Mouse (Mus musculus): ENCODE results near the gene Clps. TPM values are rescaled to one million over a fixed set of nuclear protein-coding genes. Genes with fewer than 3 reads are reported as not detected.

Gene Clps
- total and polyA plus RNA-seq, 3 experiments = not detected

- in situ Hi-C loops (cut with MboI; ENCODE audit: low pct_ligation_motif_present, low pct_unique_long_range_greater_than_20kb, low sequenced_read_pairs) (no loop called here), dilution Hi-C loops (cut with MboI; ENCODE audit: extremely low pct_ligation_motif_present, extremely low pct_unique_long_range_greater_than_20kb, low sequenced_read_pairs) (no loop called here)
- 0 out of 2 replicates have a peak, but pooled peaks cover 3% of the 10 kb centered on the region for H3K79me2 ChIP-seq (replicated peaks; ENCODE audit: control insufficient read depth, extremely low read depth, insufficient read depth, poor library complexity, severe bottlenecking)
- no peak overlapping the region for H3K4me3 ChIP-seq (replicated peaks in 1 of 3; ENCODE audit: low read depth in 2 of 3, low read length in 2 of 3, poor library complexity in 1 of 3)
- no peak for TF ChIP-seq NRF1 (IDR thresholded peaks at IDR 0.05; ENCODE audit: low read depth, low read length)
- no peak for TF ChIP-seq MAZ (IDR thresholded peaks at IDR 0.05; ENCODE audit: low read depth, low read length)
- no peak for TF ChIP-seq MYC (IDR thresholded peaks at IDR 0.05; ENCODE audit: low read depth, low read length)
- TF ChIP-seq MEF2A (IDR thresholded peaks at IDR 0.05; ENCODE audit: borderline replicate concordance, low read depth, low read length) = no peak
- TF ChIP-seq CHD2 (IDR thresholded peaks at IDR 0.05; ENCODE audit: low read length) = no peak
- TF ChIP-seq CHD1 (IDR thresholded peaks at IDR 0.05; ENCODE audit: low read depth, low read length) = no peak
- no peak overlapping the region for H3K27ac ChIP-seq (ENCODE audit: insufficient read depth, low read depth)
- H3K36me3 ChIP-seq (replicated peaks in 1 of 2; ENCODE audit: control insufficient read depth in 1 of 2, insufficient read depth in 1 of 2, low read length in 1 of 2) = peaks cover 69 to 94% of the 10 kb centered on the region in 2 experiments
- H3K4me2 ChIP-seq (ENCODE audit: insufficient read depth, low read depth, poor library complexity, severe bottlenecking) = no peak overlapping the region
- no peaks in the 10 kb centered on the region for H3K9me3 ChIP-seq (replicated peaks; ENCODE audit: low read length)
- no peaks in the 10 kb centered on the region for H3K4me1 ChIP-seq (ENCODE audit: control insufficient read depth in 1 of 2, insufficient read depth in 2 of 2)
- no peak overlapping the region for H3K9ac ChIP-seq (ENCODE audit: insufficient read depth, low read depth)
- DNase-seq (ENCODE audit: extremely low read depth) = no peak
- no peaks in the 10 kb centered on the region for H3K27me3 ChIP-seq (replicated peaks)
These were observed 41.1 kb upstream of the Clps start for GRCm38 (mm10) chr17:28601557-28602250.

- no peaks in the 10 kb centered on the region for H3K4me1 ChIP-seq (ENCODE audit: control insufficient read depth in 1 of 2, insufficient read depth in 2 of 2)
- dilution Hi-C loops (cut with MboI; ENCODE audit: extremely low pct_ligation_motif_present, extremely low pct_unique_long_range_greater_than_20kb, low sequenced_read_pairs) = no loop called here
- no peak for DNase-seq (ENCODE audit: extremely low read depth)
- H3K27ac ChIP-seq (ENCODE audit: insufficient read depth, low read depth) = no peak overlapping the region
- H3K4me2 ChIP-seq (ENCODE audit: insufficient read depth, low read depth, poor library complexity, severe bottlenecking) = no peak overlapping the region
- no peak overlapping the region for H3K9ac ChIP-seq (ENCODE audit: insufficient read depth, low read depth)
- TF ChIP-seq MXI1 (IDR thresholded peaks at IDR 0.05; ENCODE audit: low read depth, low read length) (no peak), PAX5 (IDR thresholded peaks at IDR 0.05; ENCODE audit: low read length) (no peak), HCFC1 (IDR thresholded peaks at IDR 0.05; ENCODE audit: low read depth, low read length) (no peak), ZC3H11A (IDR thresholded peaks at IDR 0.05; ENCODE audit: low read depth, low read length) (no peak), ETS1 (conservative IDR thresholded peaks at IDR 0.05; ENCODE audit: low read depth, low read length) (no peak), ZKSCAN1 (IDR thresholded peaks at IDR 0.05; ENCODE audit: borderline replicate concordance, low read depth, low read length) (no peak), POLR2A (IDR thresholded peaks at IDR 0.05; ENCODE audit: low read depth, low read length) (no peak), ZNF384 (IDR thresholded peaks at IDR 0.05; ENCODE audit: low read depth, low read length) (no peak), CTCF (conservative IDR thresholded peaks at IDR 0.05 in 1 of 2, IDR thresholded peaks at IDR 0.05 in 1 of 2; ENCODE audit: low read depth in 2 of 2, low read length in 2 of 2) (no peak), MEF2A (IDR thresholded peaks at IDR 0.05; ENCODE audit: borderline replicate concordance, low read depth, low read length) (no peak), CHD1 (IDR thresholded peaks at IDR 0.05; ENCODE audit: low read depth, low read length) (no peak), ZMIZ1 (IDR thresholded peaks at IDR 0.05; ENCODE audit: low read depth, low read length) (no peak), BHLHE40 (IDR thresholded peaks at IDR 0.05; ENCODE audit: low read depth, low read length) (no peak), USF2 (conservative IDR thresholded peaks at IDR 0.05; ENCODE audit: low read depth, low read length) (no peak)
- H3K79me2 ChIP-seq (replicated peaks; ENCODE audit: control insufficient read depth, extremely low read depth, insufficient read depth, poor library complexity, severe bottlenecking) = 0 out of 2 replicates have a peak, but pooled peaks cover 3% of the 10 kb centered on the region
- H3K36me3 ChIP-seq (replicated peaks in 1 of 2; ENCODE audit: control insufficient read depth in 1 of 2, insufficient read depth in 1 of 2, low read length in 1 of 2) = peaks cover 72 to 94% of the 10 kb centered on the region in 2 experiments
- H3K27me3 ChIP-seq (replicated peaks) = no peaks in the 10 kb centered on the region
- H3K9me3 ChIP-seq (replicated peaks; ENCODE audit: low read length) = no peaks in the 10 kb centered on the region
- H3K4me3 ChIP-seq (replicated peaks in 1 of 3; ENCODE audit: low read depth in 2 of 3, low read length in 2 of 3, poor library complexity in 1 of 3) = no peak overlapping the region
- in situ Hi-C loops (cut with MboI; ENCODE audit: low pct_ligation_motif_present, low pct_unique_long_range_greater_than_20kb, low sequenced_read_pairs) = no loop called here
These were observed 40.2 kb upstream of the Clps start for GRCm38 (mm10) chr17:28600780-28601179.
